Mouse (Mus musculus) MEL (cell line): ENCODE measurements around the gene Lect2. TPM values are rescaled to one million over a fixed set of nuclear protein-coding genes. Genes with fewer than 3 reads are reported as not detected.

Source experiments
- DNase-seq: peaks from one replicate; pipeline ENCODE4 v3.0.0; 2011; ENCODE audit warnings: low read depth, low spot score
- H3K27ac ChIP-seq: 2 replicates; pipeline ENCODE4 v1.5.1; 2012; ENCODE audit warnings: low read depth, mild to moderate bottlenecking, control low read depth, low read length, moderate library complexity; ENCODE audit not compliant: control insufficient read depth
- H3K27me3 ChIP-seq, 2 experiments: fragments of 150-350 bp in 1 of 2; sonication (generic) in 1 of 2; 2 replicates each; pipeline ENCODE4 v1.6.1; 2012; ENCODE audit warnings: low read length in 2 of 2, mild to moderate bottlenecking in 2 of 2, improper control_type of control experiment in 1 of 2, moderate library complexity in 1 of 2; ENCODE audit not compliant: insufficient read depth in 2 of 2, control insufficient read depth in 1 of 2
- H3K36me3 ChIP-seq, 2 experiments: 2 replicates each; pipeline ENCODE4 v1.6.1; 2012 to 2014; ENCODE audit warnings: low read length in 2 of 2, improper control_type of control experiment in 1 of 2, inconsistent platforms in 1 of 2, mild to moderate bottlenecking in 1 of 2; ENCODE audit not compliant: insufficient read depth in 2 of 2, control insufficient read depth in 1 of 2
- H3K4me1 ChIP-seq, 2 experiments: fragments of 150-350 bp in 1 of 2; sonication (generic) in 1 of 2; 2 replicates each; pipeline ENCODE4 v1.6.1; 2012; ENCODE audit warnings: low read length in 2 of 2, improper control_type of control experiment in 1 of 2, mild to moderate bottlenecking in 1 of 2; ENCODE audit not compliant: insufficient read depth in 2 of 2, control insufficient read depth in 1 of 2
- H3K4me3 ChIP-seq, 2 experiments: fragments of 150-350 bp in 1 of 2; sonication (generic) in 1 of 2; 2 replicates each; pipeline ENCODE4 v1.5.1; 2012; ENCODE audit warnings: low read depth in 2 of 2, low read length in 2 of 2, mild to moderate bottlenecking in 2 of 2, moderate library complexity in 2 of 2, control low read depth in 1 of 2, improper control_type of control experiment in 1 of 2; ENCODE audit not compliant: control insufficient read depth in 1 of 2, insufficient read depth in 1 of 2
- H3K79me2 ChIP-seq: 2 replicates; pipeline ENCODE4 v1.6.1; 2012; ENCODE audit warnings: mild to moderate bottlenecking, low read length, moderate library complexity; ENCODE audit not compliant: control insufficient read depth, poor library complexity, insufficient read depth
- H3K9ac ChIP-seq: 2 replicates; pipeline ENCODE4 v1.6.1; 2012; ENCODE audit warnings: low read depth, mild to moderate bottlenecking, control low read depth, low read length, moderate library complexity; ENCODE audit not compliant: control insufficient read depth, poor library complexity, severe bottlenecking
- H3K9me3 ChIP-seq: fragments of 150-350 bp; sonication (generic); replicated peaks from 2 replicates; pipeline ENCODE4 v1.6.1; 2012; ENCODE audit warnings: mild to moderate bottlenecking, low read length, improper control_type of control experiment, moderate library complexity; ENCODE audit not compliant: insufficient read depth
- BHLHE40 ChIP-seq: IDR thresholded peaks from 2 replicates; pipeline ENCODE4 v1.6.1; 2012; ENCODE audit warnings: low read depth, mild to moderate bottlenecking, inconsistent platforms, low read length, improper control_type of control experiment, borderline replicate concordance
- CTCF ChIP-seq, 3 experiments: IDR thresholded peaks in 2 of 3; conservative IDR thresholded peaks in 1 of 3; 2 replicates each; pipeline ENCODE4 v1.5.1; 2011 to 2012; ENCODE audit warnings: low read length in 3 of 3, low read depth in 2 of 3, mild to moderate bottlenecking in 2 of 3, improper control_type of control experiment in 1 of 3, inconsistent platforms in 1 of 3, mixed read lengths in 1 of 3, moderate library complexity in 1 of 3; ENCODE audit not compliant: control insufficient read depth in 1 of 3, insufficient read depth in 1 of 3, poor library complexity in 1 of 3, severe bottlenecking in 1 of 3
- ELF1 ChIP-seq: IDR thresholded peaks from 2 replicates; pipeline ENCODE4 v1.6.1; 2014; ENCODE audit warnings: low read depth, mild to moderate bottlenecking, inconsistent platforms, low read length, improper control_type of control experiment, moderate library complexity
- EP300 ChIP-seq, 2 experiments: IDR thresholded peaks; 2 replicates each; pipeline ENCODE4 v1.6.1; 2011; ENCODE audit warnings: improper control_type of control experiment in 2 of 2, low read length in 2 of 2, low read depth in 1 of 2, mild to moderate bottlenecking in 1 of 2
- ETS1 ChIP-seq: IDR thresholded peaks from 2 replicates; pipeline ENCODE4 v1.6.1; 2012; ENCODE audit warnings: low read depth, mild to moderate bottlenecking, inconsistent platforms, low read length, improper control_type of control experiment, moderate library complexity
- GABPA ChIP-seq: IDR thresholded peaks from 2 replicates; pipeline ENCODE4 v1.6.1; 2012; ENCODE audit warnings: low read depth, mild to moderate bottlenecking, inconsistent platforms, low read length, improper control_type of control experiment, moderate library complexity
- HCFC1 ChIP-seq: IDR thresholded peaks from 2 replicates; pipeline ENCODE4 v1.6.1; 2012; ENCODE audit warnings: low read depth, mild to moderate bottlenecking, inconsistent platforms, low read length, improper control_type of control experiment, moderate library complexity
- JUND ChIP-seq: IDR thresholded peaks from 2 replicates; pipeline ENCODE4 v1.6.1; 2011; ENCODE audit warnings: low read depth, mild to moderate bottlenecking, improper control_type of control experiment, low read length
- MAFK ChIP-seq: IDR thresholded peaks from 2 replicates; pipeline ENCODE4 v1.6.1; 2011; ENCODE audit warnings: low read depth, mild to moderate bottlenecking, low read length, improper control_type of control experiment, borderline replicate concordance
- MYB ChIP-seq: IDR thresholded peaks from 2 replicates; pipeline ENCODE4 v1.6.1; 2011; ENCODE audit warnings: mild to moderate bottlenecking, low read depth, low read length, improper control_type of control experiment
- POLR2AphosphoS5 ChIP-seq: IDR thresholded peaks from 2 replicates; pipeline ENCODE4 v1.6.1; 2012; ENCODE audit warnings: low read depth, borderline replicate concordance, mild to moderate bottlenecking, inconsistent platforms, low read length, moderate library complexity, mixed read lengths
- RCOR1 ChIP-seq: IDR thresholded peaks from 2 replicates; pipeline ENCODE4 v1.6.1; 2012; ENCODE audit warnings: low read depth, mild to moderate bottlenecking, inconsistent platforms, low read length, improper control_type of control experiment
- SMC3 ChIP-seq: IDR thresholded peaks from 2 replicates; pipeline ENCODE4 v1.6.1; 2011; ENCODE audit warnings: low read depth, low read length, improper control_type of control experiment
- TAL1 ChIP-seq: IDR thresholded peaks from 2 replicates; pipeline ENCODE4 v1.6.1; 2012; ENCODE audit warnings: mild to moderate bottlenecking, inconsistent platforms, low read length, moderate library complexity, mixed read lengths
- UBTF ChIP-seq: IDR thresholded peaks from 2 replicates; pipeline ENCODE4 v1.6.1; 2012; ENCODE audit warnings: low read depth, mild to moderate bottlenecking, inconsistent platforms, low read length, improper control_type of control experiment, moderate library complexity, borderline replicate concordance; ENCODE audit not compliant: insufficient read depth
- USF1 ChIP-seq: IDR thresholded peaks from 2 replicates; pipeline ENCODE4 v1.6.1; 2014; ENCODE audit warnings: low read depth, mild to moderate bottlenecking, inconsistent platforms, low read length, improper control_type of control experiment, moderate library complexity
- ZKSCAN1 ChIP-seq: IDR thresholded peaks from 2 replicates; pipeline ENCODE4 v1.6.1; 2012; ENCODE audit warnings: low read depth, mild to moderate bottlenecking, inconsistent platforms, low read length, improper control_type of control experiment, moderate library complexity
- ZNF384 ChIP-seq: IDR thresholded peaks from 2 replicates; pipeline ENCODE4 v1.6.1; 2012; ENCODE audit warnings: low read depth, mild to moderate bottlenecking, inconsistent platforms, low read length, improper control_type of control experiment
- polyA plus RNA-seq, 2 experiments: library from polyadenylated mRNA; stranded (reverse) in 1 of 2; unstranded in 1 of 2; fragments of >175 nt in 1 of 2; fragments of >200 nt in 1 of 2; gene quantifications; 2 replicates each; pipeline versions ENCODE4 v1.2.1 to v1.2.4; 2012; ENCODE audit warnings: low replicate concordance in 2 of 2, low read depth in 1 of 2; ENCODE audit not compliant: insufficient read length in 2 of 2, insufficient read depth in 1 of 2, missing spikeins in 1 of 2
- total RNA-seq: library from RNA; depleted of rRNA; stranded (reverse); fragments of 300-350 nt; gene quantifications from 2 replicates; pipeline ENCODE4 v1.2.3, GENCODE M21; 2012

Gene Lect2
- total and polyA plus RNA-seq, 3 experiments, result not detected

- H3K79me2 ChIP-seq, result no peaks in the 10 kb centered on the region
- no peaks in the 10 kb centered on the region for H3K36me3 ChIP-seq
- TF ChIP-seq BHLHE40 (no peak), ELF1 (no peak), TAL1 (no peak), ETS1 (no peak), UBTF (no peak), EP300 (IDR thresholded peaks at IDR 0.05; ENCODE audit: low read depth in 1 of 2, low read length in 2 of 2) (no peak), ZNF384 (no peak), ZKSCAN1 (no peak), CTCF (IDR thresholded peaks at IDR 0.05 in 2 of 3, conservative IDR thresholded peaks at IDR 0.05 in 1 of 3; ENCODE audit: control insufficient read depth in 1 of 3, insufficient read depth in 1 of 3, low read depth in 2 of 3, low read length in 3 of 3, poor library complexity in 1 of 3, severe bottlenecking in 1 of 3) (no peak), SMC3 (no peak), USF1 (no peak), MAFK (no peak), RCOR1 (no peak)
- H3K27ac ChIP-seq, result no peak overlapping the region
- DNase-seq, result no peak
- H3K27me3 ChIP-seq, result no peaks in the 10 kb centered on the region
- H3K4me3 ChIP-seq, result no peak overlapping the region
- H3K4me1 ChIP-seq, result no peaks in the 10 kb centered on the region
- H3K9ac ChIP-seq, result no peak overlapping the region
- H3K9me3 ChIP-seq, result no peaks in the 10 kb centered on the region
These were observed 18.0 kb upstream of the Lect2 start for GRCm38 (mm10) chr13:56566336-56566735.

GRCm38 (mm10) chr13:56563075-56563474 lies 14.8 kb upstream of the Lect2 start:
- no peaks in the 10 kb centered on the region for H3K9me3 ChIP-seq
- H3K4me1 ChIP-seq, result no peaks in the 10 kb centered on the region
- no peaks in the 10 kb centered on the region for H3K79me2 ChIP-seq
- DNase-seq, result no peak
- H3K4me3 ChIP-seq, result no peak overlapping the region
- H3K9ac ChIP-seq, result no peak overlapping the region
- no peak overlapping the region for H3K27ac ChIP-seq
- TF ChIP-seq HCFC1 (no peak), ZNF384 (no peak), SMC3 (no peak), GABPA (no peak), TAL1 (no peak), POLR2AphosphoS5 (no peak), JUND (no peak), MYB (no peak), ZKSCAN1 (no peak)
- no peaks in the 10 kb centered on the region for H3K36me3 ChIP-seq
- H3K27me3 ChIP-seq, result no peaks in the 10 kb centered on the region
